Mouse (Mus musculus) skeletal muscle tissue, adult 2 months (tissue): ENCODE data around the gene Wdr45b.
"Not testable (repeated sequence)": the region's sequence is repeated elsewhere in the genome, so short reads cannot be mapped to it uniquely, and the experiment has no call there.

ENCODE experiments used
- DNase-seq: peaks from one replicate; pipeline ENCODE4 v3.0.0-alpha.2; 2012; ENCODE audit warnings: low read depth, low spot score

Wdr45b gene

GRCm38 (mm10) chr11:121354091-121354707, at the start of gene Wdr45b:
Wdr45b (minus strand) TSS chr11:121354445.
- DNase-seq: peak; percentile 99

DNA sequence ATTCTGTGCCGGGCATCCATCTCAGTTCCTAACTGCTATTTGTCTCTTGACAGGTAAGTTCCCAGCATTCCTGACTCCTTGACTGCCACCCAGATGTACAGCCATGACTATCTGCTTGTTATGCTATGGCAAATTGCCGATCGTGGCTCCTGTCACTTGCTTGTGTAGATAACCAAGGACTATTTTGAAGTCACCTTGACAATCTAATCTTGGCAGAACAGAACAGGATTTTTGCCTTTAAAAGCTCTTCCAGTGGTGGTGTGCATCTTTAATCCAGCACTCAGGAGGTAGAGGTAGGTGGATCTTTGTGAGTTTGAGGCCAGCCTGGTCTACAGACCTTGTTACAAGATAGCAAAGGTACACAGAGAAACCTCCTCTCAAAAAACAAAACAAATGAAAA, 38.2 kb upstream of the Wdr45b start:
- no peak for DNase-seq

- no peak for DNase-seq
Observed at GRCm38 (mm10) chr11:121390793-121391192, 36.5 kb upstream of the Wdr45b start.

GRCm38 (mm10) chr11:121388554-121388945, 34.3 kb upstream of the Wdr45b start:
- no peak for DNase-seq

GRCm38 (mm10) chr11:121387750-121388553, 33.7 kb upstream of the Wdr45b start, which contains the start of gene Rab40b:
Rab40b (minus strand) TSS chr11:121388251.
- DNase-seq: peak; percentile 96

- no peak for DNase-seq
Observed at GRCm38 (mm10) chr11:121380294-121380693, 26.0 kb upstream of the Wdr45b start.

GRCm38 (mm10) chr11:121378644-121379043, 24.4 kb upstream of the Wdr45b start:
- no peak for DNase-seq

DNA sequence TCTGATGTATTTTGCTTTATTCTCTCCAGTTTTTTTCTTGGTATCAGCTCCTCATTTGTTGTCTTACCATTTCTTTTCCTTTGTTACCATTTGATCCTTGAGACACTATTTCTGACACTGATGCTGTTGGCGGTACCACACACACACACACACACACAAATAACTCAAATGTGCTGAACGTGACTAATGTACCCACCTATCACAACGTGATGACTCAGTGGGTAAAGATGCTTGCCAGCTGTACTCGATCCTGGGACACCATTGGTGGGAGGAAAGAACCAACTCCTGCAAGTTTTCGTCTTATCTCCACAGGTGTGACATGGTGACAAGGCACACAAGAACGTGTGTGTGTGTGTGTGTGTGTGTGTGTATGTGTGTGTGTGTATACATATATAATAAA, 19.1 kb upstream of the Wdr45b start:
- DNase-seq: no peak

DNA sequence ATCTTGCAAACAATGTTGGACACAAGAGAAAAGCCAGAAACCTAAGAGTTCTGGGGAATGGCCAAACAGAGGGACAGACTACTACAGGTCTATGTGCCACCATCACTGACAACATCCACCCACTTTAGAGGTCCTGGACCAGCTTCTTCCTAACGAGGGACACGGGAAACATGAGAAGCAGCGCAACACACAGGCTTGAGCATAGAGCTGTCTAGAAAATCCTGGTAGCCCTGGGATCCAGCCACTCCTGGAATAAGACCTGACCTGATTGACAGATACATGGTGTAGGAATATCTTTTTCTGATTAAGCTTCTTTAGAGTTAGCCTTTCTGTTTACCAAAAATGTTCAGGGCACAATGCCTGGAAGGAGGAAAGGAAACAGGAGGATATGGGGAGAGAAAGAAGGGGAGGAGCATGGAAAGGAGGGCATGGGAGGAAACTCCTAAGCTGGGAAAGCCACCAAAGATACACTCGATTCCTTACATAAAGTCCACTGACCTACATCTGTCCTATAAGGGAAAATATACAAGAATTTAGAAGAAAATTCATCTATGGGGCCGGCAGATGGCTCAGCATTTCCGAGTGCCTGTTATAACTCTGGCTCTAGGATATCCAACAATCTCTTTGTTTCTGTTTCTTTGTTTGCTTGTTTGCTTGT, 16.2 kb upstream of the Wdr45b start:
- DNase-seq: no peak

GRCm38 (mm10) chr11:121369622-121370021, 15.4 kb upstream of the Wdr45b start:
- DNase-seq: no peak

GRCm38 (mm10) chr11:121368731-121369130, 14.5 kb upstream of the Wdr45b start:
- DNase-seq: no peak

DNA sequence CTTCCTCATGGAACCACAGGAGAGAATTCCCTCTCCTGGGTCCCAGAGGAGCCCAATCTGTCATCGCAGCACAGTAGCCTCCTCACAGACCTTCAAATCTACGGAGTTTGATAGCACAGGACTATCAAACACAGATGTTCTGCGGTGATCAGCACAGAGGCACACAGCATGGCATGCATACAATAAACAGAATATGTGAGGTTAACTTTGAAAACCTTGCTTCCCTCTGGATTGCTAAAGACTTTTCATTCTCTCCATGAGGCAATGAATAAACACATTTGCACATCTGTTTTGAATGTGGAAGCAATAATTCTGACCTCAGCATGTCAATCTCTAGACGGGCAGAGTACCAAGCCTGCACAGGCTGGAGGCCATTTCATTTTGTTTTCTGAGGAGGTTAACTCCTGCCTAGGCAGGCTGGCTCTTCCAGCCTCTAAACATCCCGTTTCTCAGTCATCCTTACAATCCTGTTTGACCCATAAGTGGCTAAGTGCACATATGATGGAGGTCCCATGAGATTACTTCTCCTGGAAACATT, 13.0 kb upstream of the Wdr45b start:
- DNase-seq: no peak

DNA sequence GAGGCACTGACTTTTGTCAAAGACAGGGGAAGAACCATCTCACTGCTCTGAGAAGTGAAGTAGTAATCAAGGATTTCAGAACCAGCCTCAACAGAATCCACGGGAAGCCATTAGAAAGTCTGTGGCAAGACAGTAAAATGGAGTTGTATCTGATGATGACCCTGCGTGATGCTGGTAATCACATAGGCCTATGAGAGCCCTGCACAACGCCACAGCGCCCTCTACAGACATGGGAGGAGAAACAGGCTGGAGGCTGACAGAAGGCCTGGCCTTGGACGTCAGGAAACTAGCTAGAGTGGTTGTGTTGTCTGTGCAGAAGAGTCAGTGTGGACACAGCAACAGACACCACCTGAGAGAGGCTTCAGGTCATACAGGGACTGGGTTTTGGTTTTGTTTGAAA, 8.0 kb upstream of the Wdr45b start:
- DNase-seq: peak; percentile 40

- DNase-seq: no peak
Observed at GRCm38 (mm10) chr11:121353326-121354090, 737 bp downstream of the Wdr45b start.

DNA sequence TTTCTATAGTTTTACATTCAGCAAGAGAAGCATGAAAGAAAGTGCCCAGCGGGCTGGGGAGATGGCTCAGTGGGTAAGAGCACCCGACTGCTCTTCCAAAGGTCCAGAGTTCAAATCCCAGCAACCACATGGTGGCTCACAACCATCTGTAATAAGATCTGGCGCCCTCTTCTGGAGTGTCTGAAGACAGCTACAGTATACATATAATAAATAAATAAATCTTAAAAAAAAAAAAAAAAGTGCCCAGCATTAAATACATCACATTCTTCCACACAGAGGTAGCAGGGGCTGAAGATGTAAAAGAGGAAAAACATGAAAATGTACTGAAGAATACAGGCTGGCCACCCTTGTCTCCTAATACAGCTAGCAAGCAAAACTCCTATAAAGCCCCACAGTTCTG, 5.5 kb downstream of the Wdr45b start:
- not testable (repeated sequence) for DNase-seq

DNA sequence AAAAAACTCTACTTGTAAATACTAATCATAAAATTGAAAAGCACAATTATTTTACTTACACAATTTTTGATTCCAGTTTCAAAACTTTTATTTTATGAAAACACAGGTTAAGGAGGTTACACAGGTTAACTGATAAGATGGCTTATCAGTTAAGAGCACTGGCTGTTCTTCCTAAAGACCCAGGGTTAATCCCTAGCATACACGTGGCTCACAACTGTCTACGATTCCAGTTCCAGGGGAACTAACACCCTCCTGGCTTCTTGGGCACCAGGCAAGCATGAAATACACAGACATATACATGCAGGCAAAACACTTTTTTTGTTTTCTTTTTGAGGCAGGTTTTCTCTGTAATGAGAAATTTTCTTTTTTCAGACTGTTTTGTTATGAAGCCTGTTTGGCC, 6.1 kb downstream of the Wdr45b start:
- no peak for DNase-seq

DNA sequence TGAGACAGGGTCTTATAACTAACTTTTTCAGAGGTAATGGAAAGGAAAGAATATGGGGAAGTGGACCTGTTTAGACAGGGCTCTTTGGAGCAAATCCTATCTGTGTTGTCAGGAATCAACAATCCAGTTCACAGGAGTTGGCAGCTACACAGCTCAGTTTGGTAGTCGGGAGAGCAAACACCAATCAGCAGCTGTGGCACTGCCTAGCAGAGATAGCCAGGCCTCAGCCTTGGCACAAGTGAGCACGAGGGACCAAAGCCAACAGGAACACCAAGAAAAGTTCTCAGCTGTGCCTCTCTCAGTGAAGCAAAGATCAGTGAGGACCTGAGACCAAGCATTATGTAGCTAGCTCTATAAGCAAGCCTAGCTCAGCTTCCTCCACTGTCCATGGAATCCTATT, 7.2 kb downstream of the Wdr45b start:
- DNase-seq: peak; percentile 70

- DNase-seq: not testable (repeated sequence)
Observed at GRCm38 (mm10) chr11:121342423-121342822, 11.8 kb downstream of the Wdr45b start.

DNA sequence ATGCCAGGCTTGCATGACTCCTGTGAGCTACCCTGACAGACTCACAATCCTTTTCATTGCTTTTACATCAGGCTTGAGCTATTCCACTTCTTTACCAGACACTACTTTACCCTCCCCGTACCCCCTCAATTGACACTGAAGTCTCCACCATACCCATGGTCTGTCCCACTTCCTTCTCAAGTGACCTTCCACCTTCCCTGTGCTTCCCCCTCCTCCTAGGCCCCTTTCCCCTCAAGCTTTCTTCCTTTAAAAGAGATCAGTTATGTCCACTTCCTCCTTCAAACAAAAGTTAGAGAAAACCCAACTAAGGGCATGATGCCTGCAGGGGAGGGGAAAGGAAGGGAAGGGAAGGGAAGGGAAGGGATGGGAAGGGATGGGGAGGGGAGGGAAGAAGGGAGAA, 14.0 kb downstream of the Wdr45b start:
- no peak for DNase-seq

DNA sequence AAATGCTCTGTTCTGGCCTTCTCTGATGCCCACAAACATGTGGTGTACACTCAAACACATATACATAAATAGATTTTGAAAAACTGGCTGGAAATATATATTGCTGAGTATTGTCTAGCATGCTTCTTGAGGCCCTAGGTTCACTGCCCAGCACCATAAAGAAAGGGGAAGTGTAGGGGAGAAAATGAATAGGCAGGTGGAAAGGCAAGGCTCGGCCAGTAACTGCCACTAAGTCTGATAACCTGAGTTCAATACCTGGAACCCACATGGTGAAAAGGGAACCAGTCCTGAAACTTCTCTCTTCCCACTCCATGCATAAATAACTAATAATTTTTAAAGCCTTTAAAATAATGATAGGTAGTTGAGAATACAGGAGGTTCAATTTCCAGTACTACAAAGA, 14.6 kb downstream of the Wdr45b start:
- no peak for DNase-seq

- no peak for DNase-seq
Observed at GRCm38 (mm10) chr11:121331641-121332040, 22.6 kb downstream of the Wdr45b start.

DNA sequence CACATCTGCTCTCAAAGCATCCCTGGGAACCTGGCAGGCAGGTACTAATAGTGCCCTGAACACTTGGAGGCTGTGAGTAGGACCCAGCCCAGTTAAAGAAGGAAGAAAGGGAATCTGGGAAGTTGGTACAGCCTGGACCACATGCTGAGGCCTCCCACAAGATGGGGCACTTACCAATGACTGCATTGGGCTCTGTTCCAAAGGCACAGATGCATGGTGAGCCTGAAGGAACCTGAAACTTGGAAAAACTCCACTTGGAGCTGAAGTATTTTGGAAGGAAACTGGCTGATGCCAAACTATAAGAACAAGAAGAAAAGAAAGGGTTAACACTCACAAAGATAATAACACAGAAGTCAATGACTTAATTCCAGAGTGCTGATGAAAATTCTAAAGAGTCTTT, 25.6 kb downstream of the Wdr45b start:
- DNase-seq: no peak
